Mouse (Mus musculus): ENCODE data around the gene Klhl10.

DNA sequence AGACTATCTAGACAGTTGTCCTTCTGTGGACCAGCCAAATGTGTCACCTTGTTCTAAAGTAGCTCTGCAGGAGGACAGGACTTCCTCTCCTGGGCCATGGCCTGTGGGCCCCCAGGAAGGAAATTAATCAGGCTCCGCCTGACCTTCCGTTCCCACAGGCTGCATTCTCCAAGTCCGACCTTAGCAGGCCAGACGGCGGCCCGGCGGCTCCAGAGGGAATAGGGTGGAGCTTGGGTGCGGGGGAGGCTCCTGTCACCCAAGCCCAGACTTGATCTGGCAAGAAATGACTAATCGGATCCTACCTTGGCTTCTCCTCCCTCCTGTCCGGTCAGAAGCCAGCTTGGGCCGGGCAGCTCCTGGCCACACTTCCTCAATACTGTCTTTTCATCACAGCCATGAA lies 46.5 kb upstream of the Klhl10 start:
- no peak for TF ChIP-seq CTCF (conservative IDR thresholded peaks at IDR 0.05; ENCODE audit: insufficient read depth, insufficient read length, low read depth, low read length)
- no peak for TF ChIP-seq POLR2A (IDR thresholded peaks at IDR 0.05; ENCODE audit: low read depth, low read length)

Data from kidney, adult 2 months (tissue).